Mouse (Mus musculus) stomach, postnatal 0 days (tissue): ENCODE data around the gene Bcar3.

Source experiments
- CTCF ChIP-seq: IDR thresholded peaks from 2 replicates; pipeline ENCODE4 v1.5.1; 2016; ENCODE audit warnings: antibody characterized with exemption, low read depth, mild to moderate bottlenecking, moderate library complexity
- EP300 ChIP-seq: optimal IDR thresholded peaks from 2 replicates; pipeline ENCODE3; 2016; ENCODE audit warnings: antibody characterized with exemption

DNA sequence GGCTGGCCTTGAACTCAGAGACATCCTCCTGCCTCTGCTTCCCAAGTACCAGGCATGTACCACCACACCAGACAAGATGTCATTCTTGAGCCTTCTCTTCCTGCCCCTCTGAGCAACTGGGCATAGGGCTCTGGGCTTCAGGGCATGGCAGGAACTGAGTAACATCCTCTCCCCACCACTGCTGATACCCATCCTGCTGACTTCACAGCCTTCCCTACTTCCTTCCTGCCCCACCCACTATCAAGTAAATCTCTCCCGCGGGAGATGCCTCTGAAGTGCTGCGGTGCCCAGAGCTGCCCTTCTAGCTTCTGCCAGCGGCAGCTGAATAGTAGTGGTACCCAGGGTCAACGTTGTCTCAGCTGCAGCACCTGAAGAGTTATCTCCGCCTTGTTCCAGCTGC is 84.7 kb downstream of the Bcar3 start:
- TF ChIP-seq CTCF, result no peak
- TF ChIP-seq EP300, result no peak
